Mouse (Mus musculus): ENCODE results near the gene Isx. TPM values are rescaled to one million over a fixed set of nuclear protein-coding genes. Genes with fewer than 3 reads are reported as not detected.
A peak's percentile ranks its signal among the peaks of the same experiment; 100 is the strongest.

The Isx gene
- total RNA-seq, 2 experiments from 2014 or later, result 0.28 to 0.36 TPM

DNA sequence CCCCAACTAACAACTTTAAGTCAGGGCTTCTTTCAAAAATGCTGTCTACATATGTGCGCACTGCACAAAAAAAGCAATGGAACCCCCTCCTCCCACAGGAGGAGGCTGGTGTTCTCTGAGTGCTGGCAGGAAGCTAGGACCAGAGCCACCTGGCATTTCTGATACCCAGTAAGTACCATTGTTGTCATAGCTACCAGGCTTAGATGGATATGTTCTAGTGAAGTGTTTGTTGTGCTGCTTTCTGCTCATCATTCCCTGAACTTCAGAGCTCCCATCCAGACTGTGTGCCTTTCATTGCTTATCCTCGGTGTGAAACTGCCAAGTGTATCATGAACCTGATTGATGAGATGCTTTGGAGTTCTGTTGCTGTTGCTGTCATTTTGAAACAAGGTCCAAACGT is 26.8 kb downstream of the Isx start:
- DNase-seq (ENCODE audit: low spot score in 2 of 2), result no peak

DNA sequence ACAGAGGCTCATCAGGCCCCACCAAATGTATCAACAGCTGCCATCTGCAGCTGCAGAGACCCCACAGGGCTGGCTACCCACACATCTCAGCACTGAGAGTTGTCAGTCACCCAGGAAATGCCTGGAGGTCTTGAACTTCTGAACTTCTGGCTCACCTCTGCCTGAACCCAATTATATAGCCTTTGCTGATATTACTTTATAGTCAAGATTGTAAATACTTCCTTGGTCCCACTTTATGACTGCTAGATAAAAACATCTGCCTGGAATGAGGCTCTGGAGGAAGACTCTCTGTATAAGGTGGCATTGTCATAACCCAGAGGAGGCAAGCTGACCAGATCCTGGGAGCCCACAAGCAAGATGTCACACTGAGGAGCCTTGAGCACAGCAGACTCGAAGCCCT is 28.8 kb downstream of the Isx start:
- DNase-seq (ENCODE audit: low spot score in 2 of 2), result no peak

DNA sequence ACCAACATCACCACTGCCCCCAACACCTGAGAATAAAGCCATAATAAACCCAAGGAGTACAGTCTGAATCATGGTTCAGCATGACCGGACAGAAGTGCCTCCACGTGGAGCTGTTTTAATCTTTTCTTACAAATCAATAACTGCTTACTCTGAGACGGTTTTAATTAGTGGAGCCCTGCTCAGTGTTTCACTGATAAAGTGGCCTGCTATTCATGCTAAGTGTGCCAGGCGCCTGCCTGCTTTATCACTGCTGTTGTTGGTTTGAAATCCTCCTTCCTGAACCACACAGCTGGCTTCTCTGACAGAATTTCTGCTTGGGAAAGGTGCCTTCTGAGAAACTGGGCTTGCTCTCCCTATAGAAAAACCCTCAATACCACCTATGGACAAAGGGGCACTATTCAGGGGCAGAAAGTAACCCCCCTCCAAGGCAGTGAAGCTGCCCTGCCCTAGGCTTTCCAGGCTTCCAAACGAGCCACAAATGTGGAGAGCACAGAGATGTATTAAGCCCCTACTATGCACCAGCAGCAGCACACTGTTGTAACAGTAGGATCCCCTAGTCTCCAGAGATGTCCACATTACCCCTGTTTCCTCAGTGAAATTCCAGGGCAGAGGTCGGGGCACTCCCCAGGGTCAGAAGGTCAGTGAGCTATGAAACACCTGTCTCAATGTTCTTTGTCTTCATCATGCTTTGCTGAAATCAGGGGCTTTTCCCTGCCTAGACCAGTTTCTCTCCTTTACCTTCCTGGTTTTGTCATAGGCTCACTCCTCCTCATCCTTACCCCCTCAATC is 30.3 kb downstream of the Isx start:
- no peak for DNase-seq (ENCODE audit: low spot score in 2 of 2)

DNA sequence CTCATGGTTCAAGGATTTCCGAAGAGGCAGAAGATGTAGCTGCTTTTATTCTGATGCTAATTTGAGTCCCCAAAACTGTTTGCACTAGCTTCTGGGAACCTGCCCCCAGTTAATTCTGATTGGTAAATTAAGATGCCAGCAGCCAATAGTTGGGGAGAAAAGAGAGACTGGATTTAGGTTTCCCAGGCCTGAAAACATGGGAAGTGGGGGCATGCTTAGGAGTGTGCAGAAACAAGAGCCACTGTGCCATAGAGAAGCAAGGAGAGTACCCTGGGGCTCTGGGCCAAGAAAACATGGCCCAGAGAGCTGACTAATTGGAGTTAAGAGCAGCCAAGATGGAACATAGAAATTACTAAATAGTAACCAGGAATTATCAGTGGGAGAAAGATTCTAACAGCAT is 33.4 kb downstream of the Isx start:
- no peak for DNase-seq (ENCODE audit: low spot score in 2 of 2)

DNA sequence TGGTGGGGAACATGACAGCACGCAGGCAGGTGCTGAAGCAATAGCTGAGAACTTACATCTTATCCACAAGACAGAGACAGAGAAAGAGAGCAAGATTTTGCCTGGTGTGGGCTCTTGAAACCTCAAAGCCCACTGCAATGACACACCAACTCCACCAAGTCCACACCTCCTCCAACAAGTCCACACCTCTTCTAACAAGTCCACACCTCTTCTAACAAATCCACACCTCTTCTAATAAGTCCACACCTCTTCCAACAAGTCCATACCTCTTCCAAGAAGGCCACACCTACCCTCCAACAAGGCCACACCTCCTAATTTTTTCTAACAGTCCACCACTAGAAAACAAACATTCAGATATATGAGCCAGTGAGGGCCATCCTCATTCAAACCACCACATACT is 37.7 kb downstream of the Isx start:
- no peak for DNase-seq (ENCODE audit: low spot score in 2 of 2)

DNA sequence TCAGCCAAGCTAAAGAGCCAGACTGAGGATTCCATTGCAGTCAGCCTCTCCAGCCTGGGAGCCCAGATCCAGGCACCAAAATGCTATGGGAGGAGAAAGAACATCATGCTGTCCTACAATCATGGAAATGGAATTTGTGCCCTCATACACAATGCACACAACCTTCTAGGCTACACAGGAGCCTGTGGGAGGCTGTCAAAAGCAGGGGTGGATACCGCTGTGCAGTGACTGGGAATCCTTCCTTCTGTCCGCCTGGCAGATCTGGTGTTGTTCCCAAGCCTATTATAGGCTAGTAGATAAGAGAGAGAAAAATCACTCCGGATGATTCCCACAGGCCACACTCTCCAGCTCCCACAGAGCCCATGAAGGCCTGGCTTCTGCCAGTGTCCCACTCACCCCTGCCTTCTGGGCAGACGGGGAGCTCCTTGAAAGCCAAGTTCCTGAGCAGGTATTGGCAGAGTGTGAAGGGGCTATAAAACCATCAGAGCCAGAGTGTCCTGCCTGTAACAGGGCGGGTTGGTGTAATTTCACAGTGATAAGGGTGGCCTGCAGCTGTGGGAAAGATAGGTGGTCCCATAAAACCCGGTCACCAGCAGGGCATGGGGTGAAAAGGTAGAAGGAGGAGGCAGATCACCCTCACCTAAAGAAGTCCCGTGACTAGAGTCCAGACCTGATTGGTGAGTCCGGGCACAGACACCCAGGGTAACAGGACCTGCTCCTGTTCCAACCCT is 47.9 kb downstream of the Isx start:
- DNase-seq (ENCODE audit: low spot score in 2 of 2), result no peak

DNA sequence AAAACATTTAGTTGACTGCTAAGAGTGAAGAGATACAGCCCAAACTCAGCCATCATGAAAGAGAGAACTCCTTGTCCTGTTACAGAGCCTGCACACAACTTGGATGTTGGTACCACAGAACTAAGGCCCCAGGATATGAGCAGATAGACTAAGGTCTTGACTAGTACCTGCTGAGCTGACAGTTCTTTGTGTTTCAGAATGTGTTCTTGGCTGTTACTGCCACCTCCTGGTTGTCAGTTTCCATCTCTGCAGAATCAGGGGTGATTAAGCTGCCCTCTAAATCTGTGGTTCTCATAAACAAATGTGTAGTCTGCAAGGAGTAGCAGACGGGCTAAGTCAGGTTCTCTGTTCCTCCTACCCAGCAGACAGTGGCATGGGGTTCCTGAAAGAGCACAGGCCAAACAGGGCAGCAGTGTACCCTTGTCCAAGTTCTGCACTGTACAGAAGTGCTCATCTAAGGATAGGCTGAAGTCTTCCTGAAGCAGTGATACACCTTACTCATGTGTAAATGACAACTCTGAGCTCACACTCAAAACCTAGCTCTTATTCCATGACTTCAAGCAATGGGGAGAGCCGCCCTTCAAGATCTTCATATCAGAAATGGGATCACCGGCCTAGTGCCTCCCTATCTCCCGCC is 49.0 kb downstream of the Isx start:
- DNase-seq (ENCODE audit: low spot score in 2 of 2), result no peak

DNA sequence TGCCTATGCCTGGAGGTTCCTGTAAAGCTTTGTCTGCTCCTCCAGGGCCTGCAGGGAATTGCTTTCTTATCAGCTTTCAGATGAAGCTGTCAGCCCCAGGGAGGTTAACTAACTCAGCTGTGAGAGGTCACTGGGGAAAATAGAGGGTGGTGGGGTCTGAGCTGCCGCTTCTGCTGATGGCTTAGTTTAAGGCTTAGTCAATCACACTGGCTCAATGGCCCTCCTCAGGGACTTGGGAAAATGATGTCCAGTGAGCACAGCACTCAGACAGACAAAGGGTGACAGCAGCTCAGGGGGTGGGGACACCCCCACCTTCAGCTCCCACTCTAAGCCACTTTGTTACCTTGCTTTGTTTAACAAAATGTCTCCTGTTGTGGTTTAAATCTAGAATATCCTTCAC is 55.0 kb downstream of the Isx start:
- no peak for DNase-seq (ENCODE audit: low spot score in 2 of 2)

DNA sequence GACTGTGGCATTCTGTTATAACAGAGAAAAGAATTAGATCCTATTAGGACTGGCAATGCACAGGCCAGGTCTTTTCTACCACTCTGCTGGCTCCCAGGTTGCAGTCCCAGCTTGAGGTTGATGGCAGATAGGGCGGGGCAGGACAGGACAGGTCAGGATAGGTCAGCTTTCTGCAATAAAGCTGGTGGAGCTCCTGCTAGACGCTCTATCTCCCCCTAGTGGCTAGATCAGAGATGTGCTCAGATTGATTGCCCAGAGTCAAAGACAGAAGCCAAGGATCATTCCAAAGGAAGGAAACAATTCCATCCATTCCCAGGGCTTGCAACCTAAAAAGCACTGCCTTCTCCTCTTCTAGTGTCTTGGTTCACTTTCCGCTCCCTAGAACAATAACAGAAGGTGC is 57.8 kb downstream of the Isx start:
- DNase-seq (ENCODE audit: low spot score in 2 of 2), result no peak

DNA sequence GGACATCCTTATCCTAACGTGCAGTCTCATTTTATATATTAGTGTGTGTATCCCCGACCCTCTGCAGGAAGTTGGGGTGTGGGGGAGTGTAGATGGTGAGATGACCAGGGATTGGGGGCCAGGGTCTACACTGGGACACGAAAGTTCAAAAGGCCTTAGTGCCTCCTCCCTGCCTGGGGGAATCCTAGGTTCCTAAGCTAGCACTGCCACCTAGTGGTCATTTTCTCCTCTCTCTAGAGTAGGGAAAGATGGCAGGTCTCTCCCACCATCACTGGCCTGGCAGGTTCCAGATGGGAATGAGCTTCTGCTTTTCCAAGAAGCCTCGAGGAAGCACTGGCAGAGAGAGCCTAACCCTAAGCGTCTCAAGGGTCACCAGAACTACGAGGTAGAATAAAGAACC is 62.3 kb downstream of the Isx start:
- peak in 1 of 2 experiments; percentile 9 for DNase-seq (ENCODE audit: low spot score in 2 of 2)

DNA sequence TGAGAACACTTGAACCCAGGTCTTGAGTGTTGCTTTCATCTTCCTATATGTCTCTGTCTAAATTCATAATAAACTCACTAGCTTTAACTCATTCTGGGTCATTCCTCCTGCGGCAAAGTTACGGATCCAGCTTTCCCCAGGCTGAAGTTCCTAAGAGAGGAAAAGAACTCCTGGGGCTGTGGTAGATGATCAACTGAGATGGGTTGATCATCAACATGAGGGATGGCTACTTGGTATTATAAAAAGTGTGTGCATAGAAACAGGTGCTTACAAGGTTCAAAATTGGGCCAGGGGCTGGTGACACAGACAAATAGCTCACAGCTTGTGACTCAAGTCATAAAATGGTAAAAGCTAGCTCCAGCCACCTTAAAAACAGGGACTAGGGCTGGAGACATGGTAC is 63.7 kb downstream of the Isx start:
- no peak for DNase-seq (ENCODE audit: low spot score in 2 of 2)

DNA sequence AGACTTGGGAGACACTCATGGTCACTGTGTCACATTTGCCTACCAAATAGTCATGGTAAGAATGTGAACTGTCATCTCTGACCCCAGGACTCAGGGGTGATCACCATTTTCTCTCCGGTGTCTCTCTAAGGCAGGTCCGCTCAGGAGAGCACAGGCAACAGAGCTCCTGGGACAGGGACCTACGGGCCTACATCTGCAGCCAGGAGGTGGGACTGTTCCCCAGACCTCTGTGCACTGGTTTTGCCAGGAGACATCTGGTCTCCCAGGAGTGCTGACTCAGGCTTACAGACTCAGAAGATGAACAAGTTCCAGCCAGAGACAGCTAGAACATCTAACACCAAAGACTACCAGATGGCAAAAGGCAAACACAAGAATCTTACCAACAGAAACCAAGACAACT is 69.1 kb downstream of the Isx start:
- no peak for DNase-seq (ENCODE audit: low spot score in 2 of 2)

Other genes starting within 250 kb of the Isx start
- 10 to 100 TPM; 31.6 to 39.7 TPM for gene Hmgxb4, start 120.2 kb downstream of the Isx start, total RNA-seq (2021)
- gene Tom1, start 160.5 kb downstream of the Isx start, total RNA-seq (2021), result 10 to 100 TPM; 26.1 to 31.0 TPM
- gene Hmox1, start 220.4 kb downstream of the Isx start, total RNA-seq (2021), result 10 to 100 TPM; 37.8 to 41.5 TPM
- 10 to 100 TPM; 49.7 to 62.0 TPM for gene Mcm5, start 236.4 kb downstream of the Isx start, total RNA-seq (2021)

Data from adrenal gland, postnatal 4 days (tissue).